Mouse (Mus musculus): ENCODE data around the gene Csrp3. TPM values are rescaled to one million over a fixed set of nuclear protein-coding genes. Genes with fewer than 3 reads are reported as not detected.
A peak's percentile ranks its signal among the peaks of the same experiment; 100 is the strongest.

The Csrp3 gene
- total and polyA plus RNA-seq, 3 experiments, result 0.17 to 0.81 TPM; not detected in 1

- TF ChIP-seq MEF2A (IDR thresholded peaks at IDR 0.05; ENCODE audit: extremely low read depth, insufficient replicate concordance, low read depth, low read length, poor library complexity, severe bottlenecking) (no peak), SMC3 (IDR thresholded peaks at IDR 0.05; ENCODE audit: low read depth, low read length) (no peak), RCOR1 (IDR thresholded peaks at IDR 0.05; ENCODE audit: low read depth, low read length) (no peak), CHD1 (IDR thresholded peaks at IDR 0.05; ENCODE audit: low read depth, low read length) (no peak), ETS1 (IDR thresholded peaks at IDR 0.05; ENCODE audit: low read depth, low read length) (0 out of 2 replicates have a peak, but pooled peaks have one; percentile 1), MYC (IDR thresholded peaks at IDR 0.05; ENCODE audit: low read depth, low read length) (0 out of 2 replicates have a peak, but pooled peaks have one; percentile 40), EP300 (IDR thresholded peaks at IDR 0.05; ENCODE audit: low read depth in 1 of 2, low read length in 2 of 2) (no peak), POLR2AphosphoS2 (IDR thresholded peaks at IDR 0.05; ENCODE audit: low read length) (no peak), CHD2 (IDR thresholded peaks at IDR 0.05; ENCODE audit: low read length) (no peak), BHLHE40 (IDR thresholded peaks at IDR 0.05; ENCODE audit: borderline replicate concordance, low read depth, low read length) (peak; percentile 74; the same call in 1 of the 2 replicates), TCF12 (IDR thresholded peaks at IDR 0.05; ENCODE audit: low read depth, low read length) (0 out of 2 replicates have a peak, but pooled peaks have one; percentile 32)
These were observed 33.0 kb upstream of the Csrp3 start (continued) for GRCm38 (mm10) chr7:48880591-48881481.

GRCm38 (mm10) chr7:48879574-48879973, 31.7 kb upstream of the Csrp3 start:
- TF ChIP-seq NRF1 (IDR thresholded peaks at IDR 0.05; ENCODE audit: insufficient read depth, low read depth, low read length, poor library complexity, severe bottlenecking) (no peak), POLR2A (IDR thresholded peaks at IDR 0.05; ENCODE audit: control insufficient read depth in 1 of 2, insufficient read depth in 1 of 2, low read depth in 1 of 2, low read length in 2 of 2, poor library complexity in 1 of 2) (no peak), MYC (IDR thresholded peaks at IDR 0.05; ENCODE audit: low read depth, low read length) (no peak), CHD1 (IDR thresholded peaks at IDR 0.05; ENCODE audit: low read depth, low read length) (no peak), MXI1 (IDR thresholded peaks at IDR 0.05; ENCODE audit: low read depth, low read length) (0 out of 2 replicates have a peak, but pooled peaks have one; percentile 28), GABPA (IDR thresholded peaks at IDR 0.05; ENCODE audit: low read depth, low read length) (no peak), TAL1 (IDR thresholded peaks at IDR 0.05; ENCODE audit: low read length) (no peak), BHLHE40 (IDR thresholded peaks at IDR 0.05; ENCODE audit: borderline replicate concordance, low read depth, low read length) (no peak), ZKSCAN1 (IDR thresholded peaks at IDR 0.05; ENCODE audit: low read depth, low read length) (no peak), USF1 (IDR thresholded peaks at IDR 0.05; ENCODE audit: low read depth, low read length) (peak; percentile 66), HCFC1 (IDR thresholded peaks at IDR 0.05; ENCODE audit: low read depth, low read length) (no peak)
- peaks cover 0 to 12% of the 10 kb centered on the region in 2 experiments; a peak in 2 of 4 replicates for H3K4me1 ChIP-seq (ENCODE audit: control insufficient read depth in 1 of 2, insufficient read depth in 2 of 2, low read length in 2 of 2)

More at GRCm38 (mm10) chr7:48879574-48879973, 31.7 kb upstream of the Csrp3 start:
- H3K27me3 ChIP-seq (ENCODE audit: control insufficient read depth in 1 of 2, insufficient read depth in 2 of 2, low read length in 2 of 2), result no peaks in the 10 kb centered on the region
- H3K9me3 ChIP-seq (replicated peaks; ENCODE audit: insufficient read depth, low read length), result no peaks in the 10 kb centered on the region
- peak; percentile 39 for DNase-seq (ENCODE audit: low read depth, low spot score)
- H3K79me2 ChIP-seq (ENCODE audit: control insufficient read depth, insufficient read depth, low read length, poor library complexity), result peaks cover 17% of the 10 kb centered on the region
- peaks cover 5 to 13% of the 10 kb centered on the region in 2 experiments for H3K36me3 ChIP-seq (ENCODE audit: control insufficient read depth in 1 of 2, insufficient read depth in 2 of 2, low read length in 2 of 2)
- peak overlapping the region; percentile 66 for H3K9ac ChIP-seq (ENCODE audit: control insufficient read depth, low read depth, low read length, poor library complexity, severe bottlenecking)
- peak overlapping the region; percentile 42 to 60 for H3K4me3 ChIP-seq (ENCODE audit: control insufficient read depth in 1 of 2, insufficient read depth in 1 of 2, low read depth in 2 of 2, low read length in 2 of 2)
- H3K27ac ChIP-seq (ENCODE audit: control insufficient read depth, low read depth, low read length), result 0 out of 2 replicates have a peak overlapping the region, but pooled peaks have one; percentile 17
